Mouse (Mus musculus) testis, adult 2 months (tissue): Measurements from ENCODE around the gene Vmn1r191. TPM values are rescaled to one million over a fixed set of nuclear protein-coding genes. Genes with fewer than 3 reads are reported as not detected.
"Not testable (repeated sequence)": the region's sequence is repeated elsewhere in the genome, so short reads cannot be mapped to it uniquely, and the experiment has no call there.

Experiments
- H3K27ac ChIP-seq: fragments of 200-500 bp; 2 replicates; pipeline ENCODE4 v1.5.1; 2012; ENCODE audit warnings: low read depth, low read length; ENCODE audit not compliant: control insufficient read depth, insufficient read depth
- H3K27me3 ChIP-seq: fragments of 200-500 bp; 2 replicates; pipeline ENCODE4 v1.6.1; 2012; ENCODE audit warnings: mild to moderate bottlenecking, low read length, moderate library complexity; ENCODE audit not compliant: control insufficient read depth, insufficient read depth
- H3K36me3 ChIP-seq: fragments of 200-500 bp; 2 replicates; pipeline ENCODE4 v1.6.1; 2012; ENCODE audit warnings: mild to moderate bottlenecking, low read length; ENCODE audit not compliant: control insufficient read depth, insufficient read depth
- H3K4me1 ChIP-seq: fragments of 200-500 bp; 2 replicates; pipeline ENCODE4 v1.6.1; 2012; ENCODE audit warnings: low read length; ENCODE audit not compliant: control insufficient read depth, insufficient read depth
- H3K4me3 ChIP-seq: fragments of 200-500 bp; 2 replicates; pipeline ENCODE4 v1.5.1; 2012; ENCODE audit warnings: low read depth, mild to moderate bottlenecking, low read length, moderate library complexity, mixed read lengths; ENCODE audit not compliant: control insufficient read depth
- CTCF ChIP-seq: fragments of 200-500 bp; IDR thresholded peaks from 2 replicates; pipeline ENCODE4 v1.5.1; 2012; ENCODE audit warnings: low read depth, mild to moderate bottlenecking, inconsistent platforms, low read length, moderate library complexity; ENCODE audit not compliant: control insufficient read depth, insufficient read depth, insufficient replicate concordance
- POLR2A ChIP-seq: fragments of 200-500 bp; IDR thresholded peaks from 2 replicates; pipeline ENCODE4 v1.6.1; 2012; ENCODE audit warnings: low read depth, mild to moderate bottlenecking, inconsistent platforms, low read length, moderate library complexity; ENCODE audit not compliant: control insufficient read depth
- polyA plus RNA-seq: library from polyadenylated mRNA; depleted of rRNA; stranded (reverse); fragments of >200 nt; gene quantifications from 2 replicates; pipeline ENCODE4 v1.2.3, GENCODE M21; 2012; rRNA removed

Vmn1r191 gene
- polyA plus RNA-seq = not detected in 2 replicates

DNA sequence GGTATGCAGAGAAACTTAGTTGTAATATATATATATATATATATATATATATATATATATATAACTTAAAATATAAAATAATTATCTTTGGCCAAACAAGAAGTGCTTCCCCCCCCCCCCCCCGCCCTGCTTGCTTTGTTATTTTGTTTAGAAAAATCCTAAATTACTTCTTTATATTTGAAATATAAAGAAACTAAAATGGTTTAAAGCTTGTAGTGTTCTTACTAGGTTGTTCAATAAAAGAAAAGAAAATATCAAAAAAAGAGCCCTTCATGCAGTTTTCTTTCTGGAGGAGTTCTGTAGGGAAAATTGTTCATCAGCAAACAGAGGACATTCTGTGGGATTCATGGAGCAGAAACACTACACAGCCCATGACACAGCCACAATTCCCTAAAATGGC, at the start of gene Vmn1r191:
Vmn1r191 (minus strand) TSS at position 101 of the 400 bp plus-strand sequence.
- Histone ChIP-seq H3K36me3 (no peaks in the 10 kb centered on the region), H3K27ac (no peak within 1 kb of the TSS), H3K4me1 (no peaks in the 10 kb centered on the region), H3K27me3 (no peaks in the 10 kb centered on the region), H3K4me3 (no peak within 1 kb of the TSS)
- TF ChIP-seq CTCF (no peak), POLR2A (no peak)

DNA sequence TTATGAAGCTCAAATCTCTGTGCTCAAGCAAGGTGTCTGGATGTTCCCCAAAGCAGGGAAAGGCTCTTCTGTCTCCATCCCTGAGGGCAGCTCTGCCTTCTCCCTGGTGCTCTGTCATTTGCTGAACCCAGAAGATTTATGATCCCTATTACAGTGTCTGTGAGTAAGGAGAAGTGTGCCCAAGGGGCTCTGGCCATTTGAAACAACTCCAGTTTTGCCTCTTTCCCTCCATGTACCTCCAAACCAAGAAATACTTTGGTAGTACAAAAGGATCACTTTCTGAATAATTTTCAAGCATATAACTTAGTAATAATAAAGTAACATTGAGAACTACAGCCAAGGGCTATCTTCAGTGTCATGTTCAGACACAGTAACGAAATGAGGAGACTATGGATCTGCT, 39.3 kb upstream of the Vmn1r191 start, which contains the start of gene Vmn1r193:
Vmn1r193 (minus strand) TSS at position 101 of the 400 bp plus-strand sequence.
- not testable (repeated sequence) for H3K4me3 ChIP-seq, H3K36me3 ChIP-seq, H3K27me3 ChIP-seq, H3K27ac ChIP-seq, H3K4me1 ChIP-seq

- not testable (repeated sequence) for H3K4me3 ChIP-seq, H3K27me3 ChIP-seq, H3K4me1 ChIP-seq, H3K36me3 ChIP-seq, H3K27ac ChIP-seq
Observed at GRCm38 (mm10) chr13:22192756-22193155, 9.0 kb upstream of the Vmn1r191 start.

DNA sequence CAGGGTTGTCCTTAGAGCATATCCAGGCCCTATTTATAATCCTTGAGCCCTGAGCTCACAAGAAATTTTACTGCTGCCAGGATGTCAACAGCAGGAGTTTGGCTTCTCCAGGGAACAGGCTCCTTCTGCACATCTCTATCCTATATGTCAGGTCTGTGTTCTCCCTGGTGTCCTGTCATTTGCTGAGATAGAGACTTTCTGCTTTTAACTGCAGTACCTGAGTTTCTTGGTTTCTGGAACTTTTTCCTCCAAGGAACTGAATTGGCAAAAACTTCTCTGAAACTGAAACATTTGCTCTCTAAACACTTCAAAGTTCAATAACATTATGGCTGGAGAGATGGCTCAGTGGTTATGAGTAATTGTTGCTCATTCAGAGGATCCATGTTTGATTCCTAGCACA, 7.3 kb upstream of the Vmn1r191 start, which contains the start of gene Vmn1r192:
Vmn1r192 (minus strand) TSS at position 101 of the 400 bp plus-strand sequence.
- Histone ChIP-seq H3K27ac (no peak within 1 kb of the TSS), H3K27me3 (no peaks in the 10 kb centered on the region), H3K4me3 (no peak within 1 kb of the TSS), H3K4me1 (no peaks in the 10 kb centered on the region), H3K36me3 (no peaks in the 10 kb centered on the region)
- TF ChIP-seq CTCF (no peak), POLR2A (no peak)

DNA sequence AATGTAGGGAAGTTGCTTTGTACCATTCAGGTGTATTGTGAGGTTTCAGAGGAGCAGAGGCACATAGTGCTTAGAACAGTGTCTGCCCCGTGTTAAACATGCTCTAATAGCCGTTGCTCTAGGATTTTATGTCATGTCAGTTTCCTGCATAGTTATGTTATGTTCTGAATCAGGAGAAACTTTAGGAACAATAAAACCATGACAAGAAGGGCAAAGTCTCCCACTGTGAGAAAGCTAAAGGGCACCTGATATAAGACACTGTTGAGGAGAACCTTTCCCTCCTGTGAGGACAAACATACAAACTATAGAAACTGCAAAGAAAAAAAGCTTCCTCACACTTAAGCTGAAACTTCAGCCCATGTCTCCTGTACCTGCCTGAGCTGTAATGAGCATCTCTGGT, 6.6 kb upstream of the Vmn1r191 start:
- Histone ChIP-seq H3K27ac (no peak overlapping the region), H3K36me3 (no peaks in the 10 kb centered on the region), H3K27me3 (no peaks in the 10 kb centered on the region), H3K4me3 (no peak overlapping the region), H3K4me1 (no peaks in the 10 kb centered on the region)
- TF ChIP-seq CTCF (no peak), POLR2A (no peak)

DNA sequence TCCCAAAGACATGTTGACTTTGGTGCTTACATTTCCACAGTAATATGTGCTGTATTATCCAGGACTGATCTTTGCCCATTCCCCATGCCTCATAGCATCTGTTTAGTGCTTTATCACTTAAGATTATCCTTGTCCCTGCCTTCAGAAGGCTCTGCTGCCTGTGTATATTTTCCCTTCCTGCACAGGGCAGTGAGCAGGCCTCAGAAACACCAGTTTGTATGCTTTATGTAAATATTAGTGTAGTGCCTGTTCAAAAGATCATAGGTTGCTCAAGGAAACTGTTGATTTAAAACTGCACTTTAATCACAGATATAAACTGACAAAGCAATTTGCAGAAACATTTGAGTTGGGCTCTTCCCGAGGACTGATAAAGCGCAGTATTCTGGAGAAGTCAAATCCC, 5.5 kb upstream of the Vmn1r191 start:
- TF ChIP-seq CTCF (no peak), POLR2A (no peak)
- Histone ChIP-seq H3K27ac (no peak overlapping the region), H3K27me3 (no peaks in the 10 kb centered on the region), H3K4me3 (no peak overlapping the region), H3K36me3 (no peaks in the 10 kb centered on the region), H3K4me1 (no peaks in the 10 kb centered on the region)

DNA sequence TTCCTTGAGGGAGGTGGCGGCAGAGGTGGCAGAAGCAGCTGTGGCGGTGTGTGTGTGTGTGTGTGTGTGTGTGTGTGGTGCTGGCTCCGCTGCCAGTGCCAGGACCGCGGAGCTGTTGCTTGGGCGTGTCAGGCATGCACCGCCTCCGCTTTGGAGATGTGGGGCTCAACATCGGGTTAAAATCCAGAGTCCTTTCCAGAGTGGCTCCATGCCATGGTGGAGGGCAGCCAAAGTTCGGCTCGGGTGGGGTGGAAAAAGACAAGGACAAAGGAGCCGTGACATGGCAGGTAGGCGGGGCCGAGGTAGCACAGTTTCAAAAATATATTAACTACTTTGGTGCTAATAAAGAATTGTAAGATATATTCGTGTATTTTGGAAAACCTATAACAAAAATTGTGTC, 15.4 kb downstream of the Vmn1r191 start:
- no peak overlapping the region for H3K27ac ChIP-seq
- H3K27me3 ChIP-seq = no peaks in the 10 kb centered on the region
- H3K4me1 ChIP-seq = no peaks in the 10 kb centered on the region
- TF ChIP-seq POLR2A (no peak), CTCF (no peak)
- no peaks in the 10 kb centered on the region for H3K36me3 ChIP-seq
- H3K4me3 ChIP-seq = no peak overlapping the region

DNA sequence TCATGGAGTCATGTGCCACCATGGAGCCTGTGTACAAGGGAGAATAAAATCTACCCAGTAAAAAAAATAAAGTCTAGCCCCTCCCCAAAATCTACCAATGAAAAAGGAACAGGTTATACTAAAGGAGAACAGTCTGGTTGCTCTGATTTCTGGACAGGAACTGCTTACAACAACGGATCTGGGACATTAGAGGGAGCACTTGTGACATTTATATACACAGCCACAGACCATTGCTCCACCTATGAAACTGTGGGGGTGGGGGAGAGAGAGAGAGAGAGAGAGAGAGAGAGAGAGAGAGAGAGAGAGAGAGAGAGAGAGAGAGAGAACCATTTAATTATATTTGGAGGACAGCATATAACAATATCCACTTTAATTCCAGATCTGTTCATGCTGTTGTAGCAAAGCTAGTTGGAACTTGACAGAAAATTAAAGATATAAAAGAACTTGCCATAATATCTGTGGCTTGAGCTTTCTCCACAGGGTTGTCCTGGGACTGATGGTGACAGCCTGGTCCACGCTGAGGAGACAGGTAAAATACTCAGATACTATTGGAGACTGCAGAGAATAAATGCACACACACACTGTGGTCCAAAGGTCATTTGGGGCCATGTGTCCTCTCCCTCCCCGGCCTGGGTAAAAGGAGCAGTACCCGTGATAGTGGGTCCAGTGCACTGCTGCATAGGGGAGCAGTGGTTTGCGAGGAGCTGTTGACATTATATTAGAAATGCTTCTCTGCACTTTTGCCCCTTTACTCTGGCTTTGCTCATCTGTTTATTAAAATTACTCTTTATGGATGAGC, 47.1 kb downstream of the Vmn1r191 start:
- not testable (repeated sequence) for H3K27ac ChIP-seq, H3K27me3 ChIP-seq, H3K4me3 ChIP-seq

More for the DNA sequence above, 47.1 kb downstream of the Vmn1r191 start:
- not testable (repeated sequence) for H3K4me1 ChIP-seq, H3K36me3 ChIP-seq

Other genes starting within 250 kb of the Vmn1r191 start
- 2.7 and 2.8 TPM in 2 replicates for gene Zfp184, start 238.9 kb downstream of the Vmn1r191 start, polyA plus RNA-seq
- gene Pom121l2, start 202.8 kb downstream of the Vmn1r191 start, polyA plus RNA-seq = 128 and 157 TPM in 2 replicates
- 0.05 and 0.22 TPM in 2 replicates for gene Prss16, start 174.2 kb downstream of the Vmn1r191 start, polyA plus RNA-seq
- 1.8 and 3.7 TPM in 2 replicates for gene Hist1h2ah, start 148.4 kb downstream of the Vmn1r191 start, polyA plus RNA-seq
- 10.0 and 11.3 TPM in 2 replicates for gene Hist1h2bk, start 148.1 kb downstream of the Vmn1r191 start, polyA plus RNA-seq
- 3.7 and 6.6 TPM in 2 replicates for gene Hist1h4i, start 142.6 kb downstream of the Vmn1r191 start, polyA plus RNA-seq
- 4.8 and 6.5 TPM in 2 replicates for gene Hist1h2ag, start 141.0 kb downstream of the Vmn1r191 start, polyA plus RNA-seq
- gene Hist1h2bj, start 140.8 kb downstream of the Vmn1r191 start, polyA plus RNA-seq = 7.9 and 8.5 TPM in 2 replicates
- not detected in 2 replicates for gene Vmn1r188, start 99.5 kb downstream of the Vmn1r191 start, polyA plus RNA-seq
- gene Vmn1r189, start 78.1 kb downstream of the Vmn1r191 start, polyA plus RNA-seq = not detected in 2 replicates
- not detected in 2 replicates for gene Vmn1r192, start 7.2 kb upstream of the Vmn1r191 start, polyA plus RNA-seq
- not detected in 2 replicates for gene Vmn1r193, start 39.2 kb upstream of the Vmn1r191 start, polyA plus RNA-seq
- gene Vmn1r194, start 60.2 kb upstream of the Vmn1r191 start, polyA plus RNA-seq = not detected in 2 replicates
- gene Vmn1r195, start 86.6 kb upstream of the Vmn1r191 start, polyA plus RNA-seq = not detected in 2 replicates
- gene Vmn1r196, start 106.0 kb upstream of the Vmn1r191 start, polyA plus RNA-seq = not detected in 2 replicates
- gene Vmn1r197, start 140.6 kb upstream of the Vmn1r191 start, polyA plus RNA-seq = not detected in 2 replicates
- not detected in 2 replicates for gene Vmn1r198, start 166.4 kb upstream of the Vmn1r191 start, polyA plus RNA-seq
- gene Vmn1r199, start 195.8 kb upstream of the Vmn1r191 start, polyA plus RNA-seq = not detected in 2 replicates
- gene Vmn1r200, start 206.4 kb upstream of the Vmn1r191 start, polyA plus RNA-seq = not detected in 2 replicates